Mouse (Mus musculus) natural killer cell, adult 2 months (primary cell): ENCODE results near the gene Dnaic2.

Experiments
- DNase-seq, 2 experiments: peaks; one replicate each; pipeline ENCODE4 v3.0.0; 2022; ENCODE audit warnings: low spot score in 2 of 2

Dnaic2 gene

DNA sequence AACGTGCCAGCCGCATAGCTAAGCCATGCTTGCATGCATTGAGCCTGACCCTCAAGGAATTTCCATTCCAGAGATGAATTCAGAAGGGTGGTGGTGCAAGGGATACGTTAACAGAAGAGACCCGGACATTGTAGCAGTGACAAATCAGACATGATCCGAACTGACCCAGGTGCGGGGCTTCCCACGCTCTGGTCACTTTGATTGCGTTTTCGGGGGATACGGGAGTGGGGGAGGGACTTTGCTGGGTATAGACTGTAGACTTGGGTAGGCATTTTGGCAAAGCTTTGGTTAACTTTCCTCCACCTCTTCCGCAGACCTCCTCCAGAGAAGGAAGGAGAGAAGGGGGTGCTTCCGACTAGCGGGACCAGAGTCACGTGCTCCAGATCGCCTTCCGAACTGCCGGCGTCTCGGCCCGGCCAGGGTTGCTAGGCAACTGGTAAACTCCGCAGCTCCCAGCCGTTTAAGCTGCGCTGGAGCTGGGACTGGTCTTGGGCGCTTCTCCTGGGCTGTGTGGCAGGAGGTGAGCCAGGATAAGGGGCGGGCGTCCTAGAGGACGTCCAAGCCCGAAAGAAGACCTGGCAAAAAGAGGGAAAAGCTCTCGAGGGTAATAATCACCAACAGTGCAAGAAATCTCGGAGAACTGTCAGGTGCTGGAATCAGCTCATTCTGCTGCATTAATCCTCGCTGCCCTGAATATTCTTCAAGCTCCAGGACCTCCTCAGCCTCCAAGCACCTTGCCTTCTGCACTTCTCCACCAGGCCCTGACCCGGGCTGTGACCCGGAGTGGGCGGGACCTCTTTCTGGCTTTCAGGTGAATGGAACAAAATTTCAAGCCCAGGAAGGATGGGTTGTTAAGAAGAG lies at the start of gene Dnaic2:
Dnaic2 (plus strand) TSS at position 444 of the 861 bp plus-strand sequence.
- peak; percentile 26 to 30 for DNase-seq

GRCm38 (mm10) chr11:114679582-114679981 lies 47.6 kb upstream of the Dnaic2 start:
- no peak for DNase-seq

- no peak for DNase-seq
Observed at GRCm38 (mm10) chr11:114680291-114680690, 46.9 kb upstream of the Dnaic2 start.

DNA sequence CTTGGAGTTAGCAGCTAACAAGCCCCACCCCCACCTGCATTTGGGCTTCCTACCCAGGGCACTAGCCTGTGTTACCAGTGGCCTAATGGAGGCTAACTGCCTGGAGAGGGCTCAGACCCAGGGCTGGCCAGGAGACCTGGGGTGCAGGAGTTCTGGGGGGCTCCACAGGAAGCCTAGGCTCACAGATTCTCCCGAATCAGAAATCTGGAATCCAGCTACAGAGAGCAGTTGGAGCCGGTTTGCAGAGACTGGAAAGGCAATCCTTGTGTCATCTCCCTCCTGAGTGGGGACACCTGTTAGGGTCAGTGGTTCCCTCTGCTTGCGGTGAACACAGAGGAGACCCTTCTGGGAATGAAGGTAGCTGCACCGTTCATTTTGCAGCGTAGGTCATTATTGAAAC lies 46.2 kb upstream of the Dnaic2 start:
- DNase-seq: no peak

GRCm38 (mm10) chr11:114682321-114682900 lies 44.8 kb upstream of the Dnaic2 start:
- no peak for DNase-seq

GRCm38 (mm10) chr11:114683029-114683721 lies 44.0 kb upstream of the Dnaic2 start:
- DNase-seq: no peak

DNA sequence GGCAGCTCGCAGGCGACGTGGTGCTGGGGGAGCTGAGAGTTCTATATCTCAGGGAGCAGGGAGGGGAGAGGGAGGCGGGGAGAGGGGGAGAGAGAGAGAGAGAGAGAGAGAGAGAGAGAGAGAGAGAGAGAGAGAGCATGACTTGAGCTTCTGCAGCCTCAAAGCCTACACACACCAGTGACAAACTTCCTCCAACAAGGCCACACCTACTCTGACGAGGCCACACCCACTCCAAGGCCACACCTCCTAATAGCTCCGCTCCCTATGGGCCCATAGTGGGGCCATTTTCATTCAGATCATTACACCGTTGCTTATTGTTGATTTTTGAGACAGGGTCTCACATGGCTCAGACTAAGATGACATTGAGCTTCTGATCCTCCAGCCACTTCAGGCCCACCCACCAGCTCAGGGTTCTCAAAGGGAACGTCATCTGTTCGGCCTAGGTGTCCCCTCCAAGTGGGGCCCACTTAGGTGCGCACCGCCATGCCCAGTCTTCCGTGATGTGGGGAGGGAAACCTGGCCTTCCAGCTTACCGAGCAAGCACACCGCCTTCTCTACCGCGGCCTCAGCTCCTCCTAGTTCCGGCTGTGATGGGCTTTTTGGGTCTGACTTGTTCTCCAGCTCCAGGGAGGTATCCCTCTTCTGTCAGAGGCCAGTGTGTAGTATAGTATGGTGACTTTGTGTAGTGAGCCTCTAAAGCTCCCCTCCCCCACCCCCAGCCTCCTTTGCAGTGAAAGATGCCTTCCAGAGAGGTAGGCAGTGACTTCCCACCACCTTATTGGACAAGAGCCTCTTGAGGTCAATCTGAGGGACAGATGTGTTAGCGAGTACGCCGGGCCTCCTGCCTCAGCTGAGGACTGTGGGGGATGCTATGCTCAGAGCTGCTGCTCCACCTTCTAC lies 43.2 kb upstream of the Dnaic2 start:
- DNase-seq: no peak

- no peak for DNase-seq
Observed at GRCm38 (mm10) chr11:114684627-114685373, 42.4 kb upstream of the Dnaic2 start.

- DNase-seq: no peak
Observed at GRCm38 (mm10) chr11:114685526-114686040, 41.6 kb upstream of the Dnaic2 start.

DNA sequence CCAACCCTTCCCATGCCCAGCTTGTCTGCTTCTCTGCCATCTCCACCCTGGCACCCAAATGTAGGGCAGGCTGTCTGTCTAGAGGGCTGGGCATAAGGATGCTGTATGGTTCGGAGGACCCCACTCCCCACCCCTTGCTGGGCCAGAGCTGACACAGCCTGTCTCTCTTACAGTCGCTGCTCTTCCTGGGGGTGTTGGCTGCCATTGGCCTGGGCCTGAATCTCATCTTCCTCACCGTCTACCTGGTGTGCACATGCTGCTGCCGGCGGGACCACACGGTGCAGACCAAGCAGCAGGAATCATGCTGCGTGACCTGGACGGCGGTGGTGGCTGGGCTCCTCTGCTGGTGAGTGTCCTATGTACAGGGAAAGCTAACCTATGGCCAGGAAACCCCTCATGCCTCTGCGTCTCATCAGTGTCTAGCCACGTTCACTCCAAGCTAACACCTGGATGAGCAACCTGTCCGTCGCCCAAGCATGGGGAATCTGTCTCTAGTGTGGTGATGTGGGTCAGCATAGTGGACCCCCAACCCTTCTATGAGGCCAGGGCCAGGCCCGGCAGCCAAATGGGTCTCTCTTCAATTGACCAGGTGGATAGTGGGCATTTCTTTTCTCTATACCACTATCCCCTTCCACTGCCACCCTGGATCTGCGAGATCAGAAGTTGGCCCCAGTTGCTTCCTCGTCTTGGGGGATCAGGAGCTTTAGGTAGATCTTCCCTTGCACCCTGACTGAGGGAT lies 40.8 kb upstream of the Dnaic2 start:
- DNase-seq: no peak

DNA sequence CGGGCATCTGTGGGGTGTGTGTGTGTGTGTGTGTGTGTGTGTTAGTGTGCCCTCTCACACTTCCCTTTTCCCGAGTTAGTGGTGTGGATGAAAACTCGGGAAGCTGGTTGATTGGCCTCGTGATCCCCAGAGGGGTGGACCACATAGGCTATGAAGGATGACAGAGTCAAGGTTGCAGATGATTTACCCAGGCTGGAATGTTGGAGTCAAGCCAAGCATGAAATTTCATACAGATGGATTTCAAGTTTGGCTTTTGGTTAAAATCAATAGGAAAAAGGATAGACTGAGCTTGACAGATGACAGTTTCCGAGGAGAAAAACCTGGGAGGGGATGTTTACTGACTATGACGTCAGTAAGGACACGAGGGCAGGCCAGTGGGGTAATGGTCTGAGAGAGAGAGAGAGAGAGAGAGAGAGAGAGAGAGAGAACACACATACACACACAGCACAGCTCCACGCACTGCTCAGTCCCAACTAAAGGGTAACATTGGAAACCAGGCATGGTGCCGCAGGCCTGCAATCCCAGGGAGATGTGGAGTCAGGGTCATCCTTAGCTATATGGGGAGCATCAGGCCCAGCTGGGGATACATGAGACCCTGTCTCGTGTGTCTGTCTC lies 39.5 kb upstream of the Dnaic2 start:
- DNase-seq: no peak

DNA sequence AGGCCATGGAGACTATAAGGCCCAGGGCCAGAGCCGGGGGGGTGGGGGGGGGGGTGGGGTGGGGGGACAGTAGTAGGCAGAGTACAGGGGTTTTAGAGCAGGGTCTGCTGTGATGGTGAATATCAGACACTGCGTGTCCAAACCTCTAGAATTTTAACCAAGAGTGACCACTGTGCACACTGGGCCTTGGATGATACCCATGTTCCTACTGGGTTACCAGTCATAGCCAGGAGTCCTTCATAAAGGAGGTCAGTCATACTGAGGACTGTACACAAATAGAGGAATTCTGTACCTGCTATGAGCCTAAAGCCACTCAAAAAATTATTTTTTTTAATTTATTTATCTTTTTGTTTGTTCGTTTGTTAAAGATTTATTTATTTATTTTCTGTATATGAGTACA lies 38.5 kb upstream of the Dnaic2 start:
- DNase-seq: no peak

DNA sequence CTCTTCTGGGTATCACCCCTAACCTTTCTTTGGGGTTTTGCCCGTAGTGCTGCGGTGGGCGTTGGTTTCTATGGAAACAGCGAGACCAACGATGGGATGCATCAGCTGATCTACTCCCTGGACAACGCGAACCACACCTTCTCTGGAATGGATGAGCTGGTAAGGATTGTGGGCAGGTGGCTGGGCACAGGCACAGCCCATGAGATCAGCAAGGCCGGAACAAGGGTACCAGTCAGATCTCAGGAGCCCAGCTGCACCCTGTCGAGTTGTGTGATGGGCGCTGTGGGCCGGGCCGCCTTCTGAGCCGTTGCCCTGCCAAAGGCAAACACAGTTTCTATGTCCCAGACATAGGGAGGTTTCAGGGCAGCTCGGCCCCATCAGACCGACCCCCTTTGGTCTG lies 37.0 kb upstream of the Dnaic2 start:
- no peak for DNase-seq

GRCm38 (mm10) chr11:114691454-114692182 lies 35.6 kb upstream of the Dnaic2 start:
- DNase-seq: no peak

DNA sequence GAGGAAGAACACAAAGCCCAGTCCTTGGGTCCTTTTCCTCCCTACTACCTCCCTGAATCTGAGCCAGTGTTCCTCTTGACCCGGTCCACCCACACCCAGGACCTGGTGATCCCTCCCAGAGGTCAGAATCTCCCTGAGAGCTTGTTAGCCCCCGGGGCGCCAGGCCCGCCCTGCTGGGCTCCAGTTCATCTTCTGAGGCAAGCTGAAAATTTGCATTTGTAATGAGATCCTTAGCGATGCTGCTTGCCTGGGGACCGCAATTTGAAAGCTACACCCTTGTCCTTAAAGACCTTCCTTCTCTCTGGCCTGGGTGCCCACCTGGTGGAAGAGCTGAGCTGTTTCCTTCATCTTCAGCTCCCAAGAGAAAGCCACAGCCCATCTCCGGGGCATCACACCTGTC lies 34.6 kb upstream of the Dnaic2 start:
- DNase-seq: no peak

DNA sequence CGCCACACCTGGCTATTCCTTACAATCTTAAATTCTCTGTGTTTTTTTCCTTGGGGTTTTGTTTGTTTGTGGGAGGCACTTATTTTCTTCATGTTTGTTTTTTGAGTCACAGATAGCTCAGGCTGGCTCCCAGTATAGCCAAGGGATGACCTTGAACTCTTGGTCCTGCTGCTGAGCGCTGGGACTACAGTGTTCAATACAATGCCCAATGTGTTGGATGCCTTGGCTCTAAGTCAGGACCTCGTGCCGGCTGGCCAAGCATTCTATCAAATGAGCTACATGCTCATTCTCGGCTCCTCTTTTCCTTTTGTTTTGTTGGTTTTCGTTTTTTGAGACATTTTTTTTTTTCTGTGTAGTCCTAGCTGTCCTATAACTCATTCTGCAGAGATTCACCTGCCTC lies 33.8 kb upstream of the Dnaic2 start:
- no peak for DNase-seq

GRCm38 (mm10) chr11:114694451-114694850 lies 32.8 kb upstream of the Dnaic2 start:
- no peak for DNase-seq

- DNase-seq: no peak
Observed at GRCm38 (mm10) chr11:114698496-114698895, 28.7 kb upstream of the Dnaic2 start.

GRCm38 (mm10) chr11:114699511-114699910 lies 27.7 kb upstream of the Dnaic2 start:
- DNase-seq: peak; percentile 19 to 21
